Mouse (Mus musculus) bone marrow macrophage, adult 2 months (primary cell): Measurements from ENCODE around the gene Nol3.

ENCODE experiments used
- CTCF ChIP-seq: IDR thresholded peaks from 2 replicates; pipeline ENCODE4 v1.5.1; 2012; ENCODE audit warnings: low read depth, mild to moderate bottlenecking, low read length, moderate library complexity
- POLR2A ChIP-seq: IDR thresholded peaks from 2 replicates; pipeline ENCODE4 v1.6.1; 2012; ENCODE audit warnings: mild to moderate bottlenecking, low read depth, low read length, borderline replicate concordance

GRCm38 (mm10) chr8:105261326-105261980 lies 14.5 kb upstream of the Nol3 start:
- TF ChIP-seq CTCF (no peak), POLR2A (no peak)
